Mouse (Mus musculus) central nervous system, embryonic 14 days (tissue): ENCODE measurements around the gene Cldn8. TPM values are rescaled to one million over a fixed set of nuclear protein-coding genes. Genes with fewer than 3 reads are reported as not detected.

ENCODE experiments used
- polyA plus RNA-seq: library from polyadenylated mRNA; depleted of rRNA; stranded (reverse); fragments of >200 nt; gene quantifications from 2 replicates; pipeline ENCODE4 v1.2.3, GENCODE M21; 2012; rRNA removed

Gene Cldn8
- 0.04 and 0.89 TPM in 2 replicates for polyA plus RNA-seq

GRCm38 (mm10) chr16:88563045-88563913 lies at the start of gene Cldn8:
TSS of gene Cldn8 (minus strand) at chr16:88563183.

GRCm38 (mm10) chr16:88611922-88612321 lies 48.9 kb upstream of the Cldn8 start, which contains the start of gene Krtap24-1:
TSS of gene Krtap24-1 (minus strand) at chr16:88612279.

Other genes starting within 250 kb of the Cldn8 start
- not detected in 2 replicates for gene Cldn17, start 56.2 kb downstream of the Cldn8 start, polyA plus RNA-seq
- gene Krtap24-1, start 49.1 kb upstream of the Cldn8 start, polyA plus RNA-seq: not detected in 2 replicates
- not detected in 2 replicates for gene 2310079G19Rik, start 64.5 kb upstream of the Cldn8 start, polyA plus RNA-seq
- not detected in 2 replicates for gene Krtap26-1, start 84.6 kb upstream of the Cldn8 start, polyA plus RNA-seq
- not detected in 2 replicates for gene Krtap27-1, start 108.5 kb upstream of the Cldn8 start, polyA plus RNA-seq
- not detected in 2 replicates for gene 2310061N02Rik, start 144.8 kb upstream of the Cldn8 start, polyA plus RNA-seq
- gene Krtap13-1, start 165.7 kb upstream of the Cldn8 start, polyA plus RNA-seq: not detected in 2 replicates
- not detected in 2 replicates for gene Krtap13, start 188.5 kb upstream of the Cldn8 start, polyA plus RNA-seq
- not detected in 2 replicates for gene 2310034C09Rik, start 195.7 kb upstream of the Cldn8 start, polyA plus RNA-seq
- gene 2310057N15Rik, start 211.0 kb upstream of the Cldn8 start, polyA plus RNA-seq: not detected in 2 replicates
- gene Gm5965, start 214.7 kb upstream of the Cldn8 start, polyA plus RNA-seq: not detected in 2 replicates
- not detected in 2 replicates for gene Gm20741, start 249.0 kb upstream of the Cldn8 start, polyA plus RNA-seq